Mouse (Mus musculus): ENCODE measurements around the gene Krt17.
"Not testable (repeated sequence)": the region's sequence is repeated elsewhere in the genome, so short reads cannot be mapped to it uniquely, and the experiment has no call there.

The Krt17 gene

DNA sequence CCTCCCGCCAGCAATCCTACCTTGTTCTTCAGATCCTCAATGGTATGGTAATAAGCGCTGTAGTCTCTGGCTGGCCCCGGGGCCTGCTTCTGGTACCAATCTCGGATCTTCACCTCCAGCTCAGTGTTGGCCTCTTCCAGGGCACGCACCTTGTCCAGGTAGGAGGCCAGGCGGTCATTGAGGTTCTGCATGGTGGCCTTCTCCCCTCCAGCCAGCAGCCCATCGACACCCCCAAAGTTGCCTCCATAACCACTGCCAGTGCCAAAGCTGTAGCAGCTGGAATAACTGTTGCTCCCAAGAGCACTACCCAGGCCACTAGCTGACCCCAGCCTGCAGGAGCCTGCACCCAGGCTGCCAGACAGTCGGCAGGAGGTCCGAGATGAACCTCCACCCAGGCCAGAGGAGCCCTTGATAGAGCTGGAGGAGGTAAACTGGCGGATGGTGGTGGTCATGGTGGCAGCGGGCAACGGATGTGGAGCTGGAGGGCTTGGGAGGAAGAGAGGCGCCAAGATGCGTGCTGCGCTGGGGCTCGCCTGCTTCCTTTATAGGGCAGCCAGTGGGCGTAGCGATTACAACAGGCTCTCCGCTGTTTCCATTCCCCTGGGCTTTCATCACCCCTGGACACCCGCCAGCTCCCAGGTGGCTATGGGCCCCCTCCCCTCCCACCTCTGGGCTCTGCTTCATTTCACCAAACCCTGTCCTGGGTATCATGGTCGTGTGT, at the start of gene Krt17:
Krt17 (minus strand) TSS at position 516 of the 721 bp plus-strand sequence.
- DNase-seq (ENCODE audit: low spot score in 2 of 2), result no peak

DNA sequence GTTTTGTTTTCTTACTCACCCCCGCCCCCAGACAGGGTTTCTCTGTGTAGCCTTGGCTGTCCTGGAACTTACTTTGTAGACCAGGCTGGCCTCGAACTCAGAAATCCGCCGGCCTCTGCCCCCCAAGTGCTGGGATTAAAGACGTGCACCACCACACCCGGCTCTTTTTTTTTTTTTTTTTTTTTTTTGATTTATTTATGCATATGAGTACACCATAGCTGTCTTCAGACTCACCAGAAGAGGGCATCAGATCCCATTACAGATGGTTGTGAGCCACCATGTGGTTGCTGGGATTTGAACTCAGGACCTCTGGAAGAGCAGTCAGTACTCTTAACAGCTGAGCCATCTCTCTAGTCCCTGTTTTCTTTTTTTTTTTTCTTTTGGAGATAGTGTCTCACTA, 47.8 kb upstream of the Krt17 start:
- DNase-seq (ENCODE audit: low spot score in 2 of 2), result not testable (repeated sequence)

DNA sequence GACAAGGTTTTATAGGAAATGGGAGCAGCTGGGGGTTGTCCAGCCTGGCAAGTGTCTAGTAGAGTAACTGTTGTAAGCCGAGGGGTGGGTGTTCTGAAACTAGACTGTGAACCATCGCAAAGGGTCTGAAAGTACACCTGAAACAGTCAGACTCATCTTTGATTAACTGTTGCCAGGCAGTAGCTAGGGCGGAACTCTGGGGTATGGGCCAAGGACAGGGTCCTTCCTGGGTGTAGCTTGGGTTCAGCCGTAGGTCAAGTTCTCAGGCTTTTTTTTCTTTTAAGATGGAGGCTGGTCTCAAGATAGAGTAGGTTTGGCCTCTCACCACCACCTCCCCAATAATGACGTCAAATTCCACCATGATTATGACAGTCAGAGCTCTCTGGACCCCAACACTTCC, 47.1 kb upstream of the Krt17 start:
- no peak for DNase-seq (ENCODE audit: low spot score in 2 of 2)

DNA sequence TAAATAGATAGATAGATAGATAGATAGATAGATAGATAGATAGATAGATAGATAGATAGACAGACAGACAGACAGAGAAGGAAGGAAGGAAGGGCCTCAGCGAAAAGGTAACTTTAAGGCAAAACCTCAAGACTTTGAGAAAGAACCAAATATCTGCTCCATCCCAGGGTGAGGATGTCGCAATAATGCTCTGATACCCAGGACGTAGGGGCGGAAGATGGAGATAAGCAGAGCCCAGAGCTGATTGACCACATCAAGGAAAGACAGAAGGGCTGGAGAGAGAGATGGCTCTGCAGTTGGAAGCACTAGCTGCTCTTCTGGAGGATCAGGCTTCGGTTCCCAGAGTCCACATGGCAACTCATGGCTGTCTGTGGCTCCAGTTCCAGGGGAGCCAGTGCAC, 40.5 kb upstream of the Krt17 start:
- no peak for DNase-seq (ENCODE audit: low spot score in 2 of 2)

DNA sequence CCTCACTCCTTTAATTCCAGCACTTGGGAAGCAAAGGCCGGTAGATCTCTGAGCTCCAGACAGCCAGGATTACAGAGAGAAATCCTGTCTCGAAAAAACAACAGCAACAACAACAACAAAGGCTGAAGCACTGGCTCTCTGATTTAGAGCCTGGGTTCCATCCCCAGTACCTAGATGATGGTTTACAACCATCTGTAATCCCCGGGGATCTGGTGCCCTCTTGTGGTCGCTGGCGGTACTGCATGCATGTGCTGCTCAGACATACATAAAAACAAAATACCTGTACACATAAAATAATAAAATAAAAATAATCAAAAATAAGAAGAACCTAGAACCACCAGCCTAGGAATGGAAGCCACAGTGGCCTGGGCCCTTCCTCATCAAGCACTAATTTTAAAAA, 39.5 kb upstream of the Krt17 start:
- DNase-seq (ENCODE audit: low spot score in 2 of 2), result peak in 1 of 2 experiments; percentile 67

DNA sequence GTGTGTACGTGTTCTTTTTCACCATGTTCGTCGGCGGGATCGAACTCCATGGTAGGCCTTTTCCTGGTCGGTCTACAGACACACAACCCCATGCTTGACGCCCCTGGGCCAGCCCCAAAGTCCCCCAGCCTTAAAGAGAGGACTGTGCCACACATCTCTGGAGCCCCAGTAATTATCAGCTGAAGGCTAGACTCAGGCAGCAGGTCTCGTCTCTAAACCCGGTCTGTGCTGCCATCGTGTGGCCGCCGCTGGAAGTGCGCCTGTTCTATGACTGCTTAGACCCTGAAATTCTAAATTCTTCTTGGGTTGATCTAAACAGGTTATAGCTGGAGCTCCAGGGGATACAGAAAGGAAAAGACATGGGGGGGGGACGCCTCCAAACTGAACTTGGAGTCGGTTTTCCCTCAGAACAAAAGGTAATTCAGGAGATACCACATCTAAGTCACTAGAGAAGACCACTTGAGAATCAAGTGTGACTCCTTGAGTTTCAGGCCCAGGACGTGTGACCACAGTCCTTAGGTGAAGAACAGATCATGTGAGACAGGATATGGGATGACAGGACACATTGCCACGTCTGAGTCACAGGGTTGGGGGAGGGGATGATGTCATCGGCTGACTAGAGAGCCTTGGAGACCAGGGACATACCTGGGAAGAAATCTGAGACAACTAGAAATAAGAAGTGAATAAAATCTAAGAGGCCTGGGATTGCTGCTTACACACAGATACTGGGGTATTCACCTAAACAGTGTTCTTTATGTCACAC, 37.6 kb upstream of the Krt17 start:
- DNase-seq (ENCODE audit: low spot score in 2 of 2), result peak; percentile 77 to 81

DNA sequence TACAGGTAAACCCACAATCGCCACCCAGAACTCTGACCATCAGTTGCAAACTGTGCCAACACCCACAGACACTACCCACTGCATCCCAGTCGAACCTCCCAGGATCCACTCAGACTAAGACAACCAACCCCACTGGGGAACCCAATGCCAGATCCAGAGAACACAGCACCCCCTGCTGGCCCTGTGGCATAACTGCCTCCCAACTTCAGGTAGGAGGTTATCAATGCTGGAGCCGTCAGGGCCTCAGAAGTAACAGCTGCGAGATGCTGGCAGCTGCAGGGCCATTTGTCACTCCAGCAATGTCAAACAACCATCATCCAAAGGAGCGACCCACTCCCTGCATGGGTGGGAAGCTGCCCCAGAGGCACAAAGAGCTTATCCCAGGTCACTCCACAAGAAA, 37.0 kb upstream of the Krt17 start:
- DNase-seq (ENCODE audit: low spot score in 2 of 2), result no peak

DNA sequence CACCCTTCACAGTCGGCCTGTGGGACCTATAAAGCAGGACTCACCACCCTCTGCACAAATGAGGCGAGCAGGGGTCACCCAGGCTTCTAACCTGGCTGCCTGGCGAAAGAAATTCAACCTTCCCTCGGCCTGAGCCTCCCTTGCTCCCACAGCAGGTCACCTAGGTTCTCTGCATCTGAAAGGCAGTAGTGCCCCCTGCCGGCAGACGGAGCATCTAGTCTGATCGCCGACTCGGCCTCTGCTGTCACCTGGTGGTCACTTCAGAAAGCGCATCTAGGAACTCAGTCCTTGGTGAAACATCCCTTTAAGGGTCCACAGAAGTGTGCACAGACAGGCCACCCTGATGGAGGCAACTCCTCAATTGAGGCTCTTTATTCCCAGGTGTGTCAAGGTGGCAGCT, 34.5 kb upstream of the Krt17 start:
- DNase-seq (ENCODE audit: low spot score in 2 of 2), result peak; percentile 81 to 82

DNA sequence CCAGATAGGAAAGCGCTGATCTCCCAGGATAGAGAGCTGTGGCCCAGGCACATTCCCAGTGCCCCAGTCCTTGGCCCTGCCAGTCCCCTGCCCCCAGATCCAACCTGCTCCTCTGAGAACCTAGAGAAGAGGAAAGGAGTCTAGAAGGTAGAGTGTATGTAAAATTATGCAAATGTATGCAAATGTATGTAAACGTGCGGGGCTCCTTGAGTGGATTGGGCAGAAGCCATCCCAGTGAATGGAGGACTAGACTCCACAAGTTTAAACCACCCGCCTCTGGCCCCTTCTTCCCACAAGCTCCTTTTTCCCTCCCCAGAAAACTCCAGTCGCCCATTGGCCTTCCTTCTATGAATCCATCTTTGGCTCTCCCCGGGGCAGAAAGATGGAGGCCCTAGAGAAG, 32.1 kb upstream of the Krt17 start:
- DNase-seq (ENCODE audit: low spot score in 2 of 2), result no peak

DNA sequence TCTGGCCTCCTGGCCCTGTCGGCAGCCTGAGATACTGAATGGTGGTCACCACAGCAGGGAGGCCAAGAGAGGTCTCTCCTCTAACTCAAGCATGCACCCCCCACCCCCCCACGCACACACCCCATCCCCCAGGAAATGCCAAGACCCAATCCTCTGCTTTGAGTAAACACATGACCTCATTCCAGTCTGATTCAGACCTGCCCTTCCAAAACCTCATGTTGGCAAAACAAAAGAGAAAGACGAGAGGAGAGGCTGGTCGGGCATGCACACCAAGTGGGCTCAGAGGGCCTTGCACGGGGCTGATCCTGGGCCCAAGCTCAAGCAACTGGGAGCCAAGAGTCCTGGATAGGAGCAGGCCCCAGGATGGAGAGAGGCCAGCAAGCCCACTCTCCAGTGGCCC, 29.4 kb upstream of the Krt17 start:
- peak in 1 of 2 experiments; percentile 62 for DNase-seq (ENCODE audit: low spot score in 2 of 2)

DNA sequence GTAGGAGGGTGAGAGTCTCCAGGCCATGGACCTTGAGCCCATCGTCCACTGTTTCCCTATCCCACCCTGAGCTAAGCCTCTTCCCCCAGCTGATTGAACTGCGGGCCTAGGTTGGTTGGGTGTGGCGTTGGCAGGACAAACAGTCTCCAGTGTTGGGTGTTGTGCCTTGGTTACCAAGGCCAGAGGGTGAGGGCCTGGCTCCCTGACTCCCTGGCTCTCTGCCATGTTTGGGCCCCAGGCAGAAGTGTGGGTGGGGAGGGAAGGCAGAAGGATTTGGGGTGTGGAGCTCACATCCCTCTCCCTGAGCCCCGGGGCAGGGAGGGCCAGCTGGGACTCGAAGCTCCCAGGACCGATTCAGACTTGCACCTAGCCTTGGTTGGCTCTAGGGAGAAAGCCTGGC, 28.1 kb upstream of the Krt17 start:
- DNase-seq (ENCODE audit: low spot score in 2 of 2), result peak; percentile 88 to 89

DNA sequence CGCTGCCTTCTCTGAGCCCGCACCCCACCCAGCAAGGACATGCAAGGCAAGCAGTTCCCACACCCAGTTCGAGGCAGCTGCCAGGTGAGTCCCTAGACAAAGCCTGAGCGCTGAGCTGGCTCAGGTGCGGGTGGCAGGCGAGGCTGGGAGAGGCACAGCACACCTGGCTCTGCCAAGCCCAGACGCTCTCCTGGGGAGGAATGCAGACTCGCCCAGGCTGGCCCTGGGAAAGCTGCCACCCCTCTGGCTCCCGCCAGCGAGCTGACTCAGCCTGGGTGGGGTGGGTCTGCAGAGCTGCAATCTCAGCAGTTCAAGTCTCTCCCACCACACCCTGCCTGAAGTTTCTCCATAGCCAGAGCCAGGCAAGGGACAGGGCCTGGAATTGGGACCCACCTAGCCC, 26.2 kb upstream of the Krt17 start:
- peak; percentile 88 to 91 for DNase-seq (ENCODE audit: low spot score in 2 of 2)

DNA sequence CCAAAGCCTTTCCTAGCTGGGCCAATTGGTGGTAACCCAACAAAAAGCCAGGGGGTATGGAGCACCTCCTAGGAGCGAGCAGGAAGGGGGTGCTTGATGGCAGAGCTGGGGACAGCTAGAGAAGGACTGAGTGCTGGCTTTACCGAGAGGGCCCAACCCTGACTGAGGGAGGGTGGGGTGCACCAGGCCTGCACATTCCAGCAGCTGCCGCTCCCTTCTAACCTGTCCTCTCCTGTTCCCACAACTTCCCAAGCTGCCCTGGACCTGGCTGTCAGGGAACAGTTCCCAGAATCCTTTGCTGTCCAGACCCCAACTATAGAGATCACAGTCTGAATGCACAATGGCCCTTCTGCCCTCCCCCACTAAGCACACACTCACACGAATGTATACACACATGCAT, 24.2 kb upstream of the Krt17 start:
- no peak for DNase-seq (ENCODE audit: low spot score in 2 of 2)

DNA sequence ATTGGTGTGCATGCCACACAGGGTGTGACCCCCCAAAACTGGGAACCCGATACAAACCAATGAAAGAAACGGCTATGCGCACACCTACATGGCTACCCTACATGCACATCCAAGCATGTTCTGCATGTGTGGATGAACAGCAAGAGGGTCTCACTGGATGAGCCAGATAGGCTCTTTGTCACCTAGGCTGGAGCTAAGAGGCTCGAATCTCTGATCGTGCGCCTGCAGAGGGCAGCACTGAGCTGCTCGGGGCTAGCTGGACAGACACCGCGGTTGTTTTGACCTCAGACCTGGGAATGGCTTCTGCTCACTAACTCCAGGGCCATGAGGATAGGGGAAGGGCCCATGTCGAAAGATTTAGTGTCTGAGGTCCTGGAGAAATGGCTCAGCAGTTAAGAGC, 21.7 kb upstream of the Krt17 start:
- DNase-seq (ENCODE audit: low spot score in 2 of 2), result peak; percentile 86

DNA sequence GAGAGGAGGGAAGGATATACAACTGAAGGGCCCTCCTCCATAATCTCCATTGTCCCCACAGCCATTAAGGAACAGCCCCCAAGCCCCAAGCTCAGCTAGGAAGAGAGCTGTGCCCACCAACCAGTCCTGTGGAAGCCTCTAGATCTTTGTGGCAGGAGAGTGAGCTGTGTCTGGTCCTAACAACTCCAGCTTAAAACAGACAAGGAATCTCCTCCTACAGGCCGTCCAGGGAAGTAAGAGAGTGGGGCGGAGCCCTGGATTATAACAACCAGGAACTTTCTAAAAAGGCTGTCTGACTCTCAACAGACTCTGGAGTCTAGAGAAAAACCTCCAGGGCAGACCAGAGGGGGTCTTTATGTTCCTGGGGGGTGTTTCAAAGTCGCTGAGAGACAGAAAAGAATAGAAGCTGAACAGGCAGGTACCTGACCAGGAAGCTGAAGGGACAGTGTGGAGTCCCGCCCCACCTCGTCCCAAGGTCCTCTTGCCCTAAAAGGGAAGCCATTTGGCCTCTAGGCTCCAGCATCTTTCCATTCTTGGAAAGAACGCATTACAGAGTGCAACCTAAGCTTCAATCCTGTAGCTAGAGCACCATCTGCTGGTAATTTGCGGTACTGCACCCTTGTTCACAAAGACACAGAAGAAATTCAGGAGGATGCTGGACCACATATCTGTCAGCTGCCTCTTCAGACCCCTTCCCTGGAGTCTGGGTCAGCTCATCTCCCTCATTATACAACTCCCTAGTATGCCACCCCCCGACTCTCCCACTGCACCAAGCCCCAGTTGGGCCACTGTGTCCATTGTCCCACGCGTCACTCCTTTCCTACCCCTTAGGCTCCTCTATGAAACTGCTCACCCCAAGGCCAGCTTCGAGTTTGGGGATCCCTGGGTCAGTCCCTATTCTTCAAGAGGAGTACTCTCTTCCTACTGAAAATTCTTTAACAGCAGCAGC, 21.0 kb upstream of the Krt17 start:
- DNase-seq (ENCODE audit: low spot score in 2 of 2), result peak; percentile 79 to 85

DNA sequence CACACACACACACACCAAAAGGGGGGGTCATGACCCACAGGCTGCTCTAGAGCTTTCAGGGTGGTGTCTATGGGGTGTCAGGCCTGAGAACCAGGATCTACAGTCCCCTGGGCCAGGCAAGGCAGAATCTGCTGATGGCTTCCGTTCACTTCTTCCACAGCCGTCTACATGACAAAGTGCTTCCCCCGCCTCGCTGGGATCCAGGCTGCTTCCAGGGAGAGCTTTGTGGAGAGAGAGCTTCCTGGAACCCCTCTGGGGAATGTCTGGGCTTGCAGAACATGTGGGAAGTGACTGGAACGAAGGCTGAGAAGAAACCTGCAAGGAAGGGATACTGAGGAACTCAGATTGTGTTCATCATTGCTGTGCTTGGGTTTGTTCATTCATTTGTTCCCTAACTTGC, 17.9 kb upstream of the Krt17 start:
- no peak for DNase-seq (ENCODE audit: low spot score in 2 of 2)

DNA sequence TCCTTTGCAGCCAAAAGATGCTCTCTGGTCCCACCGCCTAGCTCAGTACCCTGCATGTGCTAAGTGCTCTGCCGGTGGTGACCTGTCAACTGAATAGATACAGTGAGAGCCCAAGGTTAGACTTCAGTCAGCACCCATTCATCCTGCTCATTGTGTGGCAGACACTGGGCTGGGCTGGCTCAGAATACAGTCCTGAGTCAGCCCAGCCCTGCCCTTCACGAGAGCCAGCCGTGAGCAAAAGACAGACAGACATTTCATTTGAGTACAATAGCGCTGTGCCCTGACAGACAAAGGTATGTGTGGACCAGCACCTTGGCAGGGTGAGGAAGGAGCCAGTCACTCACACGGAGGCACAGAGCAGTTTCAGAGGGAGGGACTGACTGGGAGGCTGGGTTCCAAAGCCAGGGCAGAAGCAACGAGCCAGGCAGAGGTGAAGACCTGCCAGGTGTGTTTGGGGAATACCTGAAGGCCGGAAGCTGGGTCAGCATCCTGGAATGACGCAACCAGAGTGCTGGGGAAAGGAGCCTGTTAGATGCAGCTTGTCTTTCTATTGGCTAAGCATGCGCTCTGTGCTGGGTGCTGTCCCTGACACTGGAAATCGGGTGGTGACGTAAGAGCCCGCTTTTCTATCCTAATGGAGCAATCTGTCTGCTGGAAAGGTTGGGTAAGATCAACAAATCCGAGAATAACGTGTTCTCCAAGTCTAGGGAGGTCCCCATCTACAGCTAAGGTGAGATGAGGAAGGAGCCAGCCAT, 17.1 kb upstream of the Krt17 start:
- DNase-seq (ENCODE audit: low spot score in 2 of 2), result no peak

DNA sequence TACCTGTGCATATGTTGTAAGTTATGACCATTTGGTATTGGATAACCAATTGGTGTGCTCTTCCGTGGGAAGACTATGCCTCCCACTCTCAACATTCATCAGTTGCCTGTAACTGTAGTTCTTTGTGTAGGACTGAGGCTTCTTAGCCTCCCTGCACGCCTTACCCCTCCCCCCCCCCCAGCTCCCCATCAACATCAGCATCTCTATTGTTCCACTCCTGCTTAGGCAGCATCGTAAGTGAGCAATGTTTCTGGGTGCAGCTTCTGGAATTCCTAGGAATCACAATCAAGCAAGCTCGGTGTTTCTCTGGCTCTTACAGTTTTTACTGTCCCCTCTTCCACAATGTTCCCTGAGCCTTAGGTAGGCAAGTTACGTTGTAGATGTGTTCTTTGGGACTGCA, 14.6 kb upstream of the Krt17 start:
- no peak for DNase-seq (ENCODE audit: low spot score in 2 of 2)

DNA sequence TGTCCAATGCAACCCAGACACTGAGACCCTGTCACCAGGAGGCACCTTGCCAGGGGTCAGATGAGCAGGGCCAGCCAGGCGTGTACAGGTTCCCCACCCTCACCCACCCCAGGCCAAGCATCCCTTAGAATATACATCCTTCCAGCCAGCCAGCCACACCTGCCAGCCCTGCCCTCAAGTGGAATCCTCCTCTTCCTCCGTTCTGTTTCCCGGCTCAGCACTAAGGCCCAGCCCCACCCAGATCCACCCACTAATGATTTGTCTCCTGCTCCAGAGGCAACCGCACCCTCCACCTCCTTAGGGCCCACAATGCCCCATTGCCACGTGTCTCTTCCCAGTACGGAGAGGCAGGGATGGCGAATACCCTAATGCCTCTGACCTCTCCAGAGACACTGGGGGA, 13.9 kb upstream of the Krt17 start:
- DNase-seq (ENCODE audit: low spot score in 2 of 2), result no peak

DNA sequence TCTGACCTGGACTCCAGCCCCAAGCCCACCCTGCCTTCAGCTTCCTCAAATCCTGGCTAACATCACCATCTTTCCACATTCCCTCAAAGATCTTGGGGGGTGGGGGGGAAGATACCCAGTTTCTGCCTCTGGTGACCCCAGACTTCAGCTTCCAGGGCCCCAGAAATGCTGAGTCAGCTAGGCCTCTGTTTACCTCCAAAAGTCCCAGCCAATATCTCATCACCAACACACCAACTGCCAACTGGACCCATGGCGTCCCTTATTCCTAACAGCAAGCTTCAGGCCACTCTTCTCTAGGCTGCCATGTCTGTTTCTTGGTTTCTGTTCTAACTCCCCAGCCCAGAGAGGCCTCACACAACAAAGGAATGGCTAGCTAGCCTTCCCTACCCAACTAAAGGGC, 11.0 kb upstream of the Krt17 start:
- DNase-seq (ENCODE audit: low spot score in 2 of 2), result no peak

DNA sequence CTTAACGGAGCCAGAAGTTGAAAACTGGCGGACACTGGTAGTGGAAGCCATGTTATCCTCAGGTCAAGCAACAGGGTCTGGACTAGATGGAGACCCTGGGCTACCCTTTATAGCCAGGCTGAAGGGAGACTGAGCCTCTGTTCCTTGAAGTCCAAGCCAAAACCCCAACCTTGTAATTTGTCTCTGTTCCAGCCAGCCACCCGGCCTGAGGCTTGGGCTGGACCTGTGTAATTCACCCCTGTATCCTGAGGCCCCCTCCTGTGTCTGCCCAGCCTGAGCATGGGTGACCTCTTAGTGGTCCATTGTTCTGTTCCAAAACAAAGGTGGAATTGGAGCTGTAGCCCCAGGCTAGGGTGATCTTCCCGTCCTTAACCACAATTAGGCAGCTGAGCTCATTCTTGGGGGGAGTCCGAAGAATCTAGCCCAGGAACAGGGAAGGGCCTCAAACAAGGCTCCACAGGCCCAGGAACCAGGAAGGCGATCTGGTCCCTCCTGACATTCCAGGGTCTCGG, 9.0 kb upstream of the Krt17 start, which contains the start of gene Krt42:
Krt42 (minus strand) TSS at position 51 of the 512 bp plus-strand sequence.
- no peak for DNase-seq (ENCODE audit: low spot score in 2 of 2)

Measured in urinary bladder, postnatal 36 days (tissue).